Mouse (Mus musculus) duodenum, adult 2 months (tissue): ENCODE measurements around the gene Scmh1. TPM values are rescaled to one million over a fixed set of nuclear protein-coding genes. Genes with fewer than 3 reads are reported as not detected.

ENCODE experiments used
- polyA plus RNA-seq: library from polyadenylated mRNA; depleted of rRNA; stranded (reverse); fragments of >200 nt; gene quantifications from 2 replicates; pipeline ENCODE4 v1.2.3, GENCODE M21; 2012; ENCODE audit warnings: low replicate concordance; rRNA removed

Scmh1 gene
- polyA plus RNA-seq: 9.0 and 15.0 TPM in 2 replicates

GRCm38 (mm10) chr4:120405144-120405805, at the start of gene Scmh1:
Gene Scmh1, plus strand, starts transcription at chr4:120405281.

GRCm38 (mm10) chr4:120531986-120532385, 126.9 kb downstream of the Scmh1 start, which contains the start of gene Slfnl1:
Gene Slfnl1, plus strand, starts transcription at chr4:120532231.

GRCm38 (mm10) chr4:120569486-120570437, 164.7 kb downstream of the Scmh1 start, which contains the start of gene Ctps:
Gene Ctps, minus strand, starts transcription at chr4:120570276.

Other genes starting within 250 kb of the Scmh1 start
- 17.5 and 28.8 TPM in 2 replicates for gene Edn2, start 244.1 kb upstream of the Scmh1 start, polyA plus RNA-seq
- 2.1 and 17.1 TPM in 2 replicates for gene Foxo6, start 117.9 kb upstream of the Scmh1 start, polyA plus RNA-seq
- 0.09 TPM in 1 of 2 replicates, not detected in the other for gene Slfnl1, start 127.0 kb downstream of the Scmh1 start, polyA plus RNA-seq
- 1.4 and 1.8 TPM in 2 replicates for gene Ctps, start 165.0 kb downstream of the Scmh1 start, polyA plus RNA-seq
- not detected in 2 replicates for gene Gm8439, start 183.5 kb downstream of the Scmh1 start, polyA plus RNA-seq